Mouse (Mus musculus) brain, adult 2 months (tissue): Measurements from ENCODE around the gene Ric8b.

Experiments used
- DNase-seq: peaks from one replicate; pipeline ENCODE4 v3.0.0; 2011; ENCODE audit warnings: low read depth, low spot score

Ric8b gene

DNA sequence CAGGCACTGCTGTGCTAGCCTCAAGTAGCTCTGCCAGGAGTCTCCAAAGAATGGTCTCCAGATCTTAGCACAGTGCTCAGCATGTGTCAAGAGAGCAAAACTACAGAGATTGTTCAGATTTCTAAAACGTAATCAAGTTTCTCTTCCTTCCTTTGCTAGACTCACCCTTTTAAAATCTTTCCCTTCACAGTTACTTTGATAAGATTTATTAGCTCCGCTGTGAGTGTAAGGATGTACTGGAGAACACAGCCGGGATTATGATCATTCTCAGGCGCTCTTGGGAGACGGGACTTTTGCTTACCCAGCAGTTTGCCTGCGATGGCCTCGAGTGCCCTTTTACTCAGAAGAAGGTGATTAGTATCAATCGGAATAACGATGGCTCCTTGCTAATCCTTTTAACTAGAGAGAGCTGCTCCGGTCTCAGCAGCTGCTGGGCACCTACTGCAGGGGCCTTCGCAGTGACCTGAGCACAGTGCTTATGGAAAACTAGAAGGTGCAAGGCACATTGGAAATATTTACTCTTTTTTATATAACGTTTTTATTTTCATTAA, 43.0 kb downstream of the Ric8b start:
- DNase-seq: no peak

DNA sequence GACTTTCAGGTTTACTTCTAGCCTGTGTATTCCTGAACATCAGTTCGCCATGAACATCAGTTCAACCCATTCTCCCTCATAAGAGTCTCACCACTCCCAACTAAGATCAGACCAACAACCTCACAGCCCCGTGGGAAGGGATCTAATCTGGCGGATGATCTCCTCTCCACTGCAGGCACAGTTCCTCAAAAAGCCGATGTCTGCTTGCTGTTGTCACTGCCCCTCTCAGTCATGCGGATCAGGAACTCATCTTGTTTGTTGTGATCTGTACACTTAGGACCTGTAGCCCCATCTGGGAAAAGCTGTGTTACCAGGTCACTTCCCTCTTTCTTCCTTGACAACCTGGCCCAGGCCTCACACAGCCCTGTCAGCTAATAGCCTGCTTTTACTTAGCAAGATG, 45.7 kb downstream of the Ric8b start:
- no peak for DNase-seq

DNA sequence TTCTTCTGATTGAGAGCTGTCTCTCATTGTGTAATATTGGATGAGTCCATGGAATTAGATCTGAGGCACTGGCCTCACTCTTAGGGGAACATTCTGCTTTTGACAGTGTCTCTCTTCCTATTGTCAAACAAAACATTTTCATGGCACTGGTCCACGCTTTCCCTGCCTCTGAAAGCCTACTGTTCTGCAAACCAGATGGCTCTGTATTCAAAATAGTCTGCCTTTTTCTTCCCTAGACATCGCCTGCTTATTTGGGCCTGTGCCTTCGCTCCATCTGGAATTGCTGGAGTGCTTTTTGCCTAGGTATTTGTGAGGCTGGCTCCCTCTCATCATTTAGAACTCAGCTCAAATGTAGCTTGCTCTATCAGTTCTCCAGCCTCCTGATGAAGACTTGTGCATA, 46.3 kb downstream of the Ric8b start:
- DNase-seq: peak; percentile 98

DNA sequence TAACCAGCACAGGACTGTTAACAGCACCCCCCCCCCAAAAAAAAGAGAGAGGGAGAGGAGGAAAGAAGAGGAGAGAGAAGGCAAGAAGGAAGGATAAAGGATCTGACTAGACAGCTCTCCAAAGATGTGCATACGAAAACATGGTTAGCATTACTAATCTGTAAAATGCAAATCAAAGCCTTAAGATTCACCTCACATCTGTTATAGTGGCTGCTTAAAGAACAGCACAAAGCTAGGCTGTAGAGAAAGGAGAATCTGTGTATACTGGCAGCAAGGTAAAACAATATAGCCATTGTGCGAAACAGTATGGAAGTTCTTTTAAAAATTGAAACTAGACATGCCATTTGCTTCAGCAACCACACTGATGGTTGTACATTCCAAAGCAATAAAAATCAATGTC, 49.1 kb downstream of the Ric8b start:
- DNase-seq: no peak

DNA sequence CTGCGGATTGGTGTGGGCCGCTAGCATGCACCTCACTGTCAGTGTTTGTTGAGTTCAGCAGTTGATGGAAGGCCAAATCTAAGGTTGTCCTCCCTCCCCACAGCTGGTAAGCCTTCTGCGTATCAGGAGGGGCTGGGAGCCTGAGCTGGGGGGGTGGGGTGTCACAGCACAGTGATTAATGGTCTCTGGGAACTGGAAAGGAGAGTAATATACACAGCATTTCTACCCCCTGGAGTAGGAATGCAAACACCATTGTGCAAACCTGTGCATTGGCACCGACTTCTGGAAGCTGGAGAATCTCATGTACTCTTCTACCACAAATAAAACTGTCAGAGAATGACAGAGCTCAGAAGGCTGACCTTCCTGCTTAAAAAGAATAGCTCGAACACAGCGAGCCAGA, 50.2 kb downstream of the Ric8b start:
- DNase-seq: no peak

DNA sequence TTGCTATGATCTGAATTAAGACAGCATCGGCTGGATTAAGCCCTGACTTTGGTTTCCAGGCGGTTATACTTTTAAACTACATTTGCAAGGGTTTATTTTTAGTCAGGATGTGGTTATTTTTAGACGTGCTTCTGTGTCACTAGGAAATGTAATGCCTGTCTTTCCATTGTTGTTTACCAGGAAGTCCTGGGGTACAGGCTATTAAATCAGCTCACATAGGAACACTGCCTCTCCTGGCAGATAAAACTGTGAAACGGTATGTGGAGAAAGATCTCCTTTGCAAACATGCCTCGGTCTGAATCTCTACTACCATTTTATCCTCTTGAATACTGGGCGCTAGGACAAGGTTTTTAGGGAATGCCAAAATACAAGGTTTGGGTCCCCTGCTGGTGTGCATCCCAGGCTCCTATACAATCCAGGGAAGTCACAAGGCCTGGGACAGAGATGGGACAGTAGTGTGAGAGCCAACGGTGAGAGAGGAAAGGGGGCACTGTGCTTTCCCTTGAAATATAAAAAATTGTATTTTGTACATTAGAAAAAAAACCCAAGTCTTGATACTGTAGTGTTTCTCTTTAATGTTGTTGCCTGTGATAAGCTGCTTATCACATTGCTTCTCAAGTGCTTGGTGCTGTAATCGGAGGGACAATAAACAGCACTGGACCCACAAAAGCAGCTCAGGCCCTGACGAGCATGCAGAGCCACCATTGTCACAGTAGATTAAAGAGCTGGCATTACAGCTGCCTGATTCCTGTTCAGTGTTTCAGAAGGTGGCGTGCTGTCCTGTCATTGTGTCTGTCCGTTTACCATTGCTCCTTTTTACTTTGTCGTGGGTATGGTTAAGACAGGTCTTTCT, 51.7 kb downstream of the Ric8b start:
- DNase-seq: no peak

DNA sequence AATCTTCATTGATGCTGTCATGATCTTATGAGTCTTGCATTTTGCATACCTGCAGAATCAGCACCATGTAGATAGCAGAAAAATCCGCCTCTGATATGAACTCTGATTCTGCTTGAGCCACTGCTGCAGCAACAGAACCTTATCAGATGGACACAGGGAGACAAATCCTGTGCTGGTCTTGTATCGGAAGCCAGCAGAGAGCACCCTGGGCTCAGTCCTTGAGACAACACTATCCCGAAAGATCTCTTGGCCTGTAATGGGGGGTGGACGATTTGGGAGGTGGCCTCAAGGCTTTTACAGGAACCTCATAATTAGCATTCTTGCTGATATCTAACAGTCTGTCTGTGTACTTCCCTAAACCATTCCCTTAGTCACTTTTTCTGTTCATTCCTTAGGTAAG, 57.8 kb downstream of the Ric8b start:
- DNase-seq: no peak

DNA sequence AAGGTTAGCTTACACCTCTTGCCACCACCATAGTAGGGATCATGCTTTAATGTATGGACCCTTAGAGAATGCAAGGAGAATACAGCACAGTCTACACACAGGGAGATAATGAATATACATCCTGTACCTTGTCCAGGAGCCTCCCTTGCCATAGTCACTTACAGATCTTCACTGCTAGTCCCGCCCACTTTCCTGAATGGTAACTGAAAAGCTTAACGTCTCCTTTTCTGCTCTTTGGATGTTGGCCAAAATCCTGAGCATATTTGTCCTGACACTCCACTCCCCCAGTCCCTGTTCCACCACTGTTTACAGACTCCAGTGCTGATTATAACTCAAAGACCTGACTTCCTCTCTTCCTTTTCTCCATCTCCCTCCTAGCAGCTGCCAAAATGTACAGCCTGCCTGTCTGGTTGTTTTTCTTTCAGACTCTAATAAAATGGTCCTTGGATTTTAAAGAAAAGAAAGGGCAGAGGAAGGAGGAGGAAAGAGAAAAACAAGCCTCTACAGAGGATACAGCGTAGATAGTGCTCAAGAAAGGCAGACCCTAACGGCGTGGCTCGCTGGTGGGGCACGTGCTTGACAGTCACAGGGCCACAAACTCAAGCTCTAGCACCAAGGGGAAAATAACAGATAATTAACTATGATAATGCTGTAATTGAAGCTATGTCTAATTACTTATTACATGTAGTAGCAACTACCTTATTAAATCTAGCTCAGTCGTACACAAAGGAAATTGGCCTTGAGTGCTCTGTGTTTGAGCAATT, 59.4 kb downstream of the Ric8b start:
- peak; percentile 50 for DNase-seq

DNA sequence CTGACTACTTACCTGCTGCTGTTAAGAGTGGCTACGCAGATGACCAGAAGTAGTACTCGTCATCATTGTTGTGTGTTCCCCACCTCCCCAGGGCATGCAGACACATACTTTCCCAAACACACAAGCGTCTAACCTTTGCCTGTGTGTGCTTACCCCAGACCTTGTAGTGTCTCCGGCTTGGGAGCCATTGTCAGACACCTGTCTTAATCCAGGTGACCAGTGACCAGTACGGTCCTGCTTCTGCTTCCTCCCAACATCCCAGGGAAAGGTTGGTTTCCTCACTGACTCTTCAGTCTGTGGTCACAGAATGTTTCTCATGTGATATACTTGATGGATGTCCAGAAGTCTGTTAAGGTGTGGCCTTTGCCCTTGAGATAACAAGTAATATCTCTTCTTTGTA, 62.9 kb downstream of the Ric8b start:
- DNase-seq: no peak

DNA sequence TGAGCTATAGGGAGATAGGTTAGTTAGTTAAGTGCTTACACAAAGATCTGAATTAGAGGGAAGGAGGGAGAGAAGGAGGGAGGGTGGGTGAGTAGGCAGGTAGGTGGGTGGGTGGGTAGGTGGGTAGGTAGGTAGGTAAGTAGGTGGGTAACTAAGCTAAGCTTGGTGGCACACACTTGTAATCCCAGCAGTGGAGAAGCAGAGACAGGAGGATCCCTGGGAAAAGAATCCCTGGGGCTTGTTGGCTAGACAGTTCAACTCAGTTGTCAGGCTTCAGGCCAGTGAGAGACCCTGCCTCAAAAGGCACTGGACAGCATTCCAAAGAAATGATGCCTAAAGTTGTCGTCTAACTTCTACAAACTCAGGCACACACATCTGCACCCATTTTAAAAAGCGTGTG, 64.0 kb downstream of the Ric8b start:
- DNase-seq: no peak

DNA sequence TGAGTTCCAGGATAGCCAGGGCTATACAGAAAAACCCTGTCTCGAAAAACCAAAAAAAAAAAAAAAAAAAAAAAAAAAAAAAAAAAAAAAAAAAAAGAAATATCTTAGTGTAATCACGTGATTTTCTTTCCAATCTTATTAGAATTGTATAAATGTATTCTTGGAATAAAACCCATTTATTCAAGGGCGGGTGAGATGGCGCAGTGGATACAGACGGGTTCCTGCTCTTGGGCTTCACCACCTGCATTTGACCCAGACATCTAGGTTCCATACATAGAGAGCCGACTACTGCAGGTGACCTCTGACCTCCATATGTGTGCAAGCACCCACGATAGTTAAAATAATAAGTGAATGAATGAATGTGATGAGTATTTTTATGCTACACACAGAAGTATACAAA, 65.3 kb downstream of the Ric8b start:
- DNase-seq: no peak

DNA sequence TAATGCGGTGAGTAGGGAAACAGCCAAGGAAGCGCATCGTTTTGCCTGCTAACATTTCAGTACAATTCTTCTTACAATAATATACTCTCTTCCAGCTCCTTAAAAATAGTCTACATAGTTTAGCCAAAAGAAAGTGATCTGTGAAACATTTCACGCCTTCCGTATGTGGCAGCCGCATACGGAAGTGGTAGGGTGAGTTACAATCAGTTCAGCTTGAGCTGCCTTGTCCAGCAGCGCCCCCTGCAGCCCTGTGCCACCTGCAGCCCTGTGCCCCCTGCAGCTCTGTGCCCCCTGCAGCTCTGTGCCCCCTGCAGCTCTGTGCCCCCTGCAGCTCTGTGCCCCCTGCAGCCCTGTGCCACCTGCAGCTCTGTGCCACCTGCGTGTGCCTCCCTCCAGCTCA, 68.5 kb downstream of the Ric8b start:
- peak; percentile 74 for DNase-seq

DNA sequence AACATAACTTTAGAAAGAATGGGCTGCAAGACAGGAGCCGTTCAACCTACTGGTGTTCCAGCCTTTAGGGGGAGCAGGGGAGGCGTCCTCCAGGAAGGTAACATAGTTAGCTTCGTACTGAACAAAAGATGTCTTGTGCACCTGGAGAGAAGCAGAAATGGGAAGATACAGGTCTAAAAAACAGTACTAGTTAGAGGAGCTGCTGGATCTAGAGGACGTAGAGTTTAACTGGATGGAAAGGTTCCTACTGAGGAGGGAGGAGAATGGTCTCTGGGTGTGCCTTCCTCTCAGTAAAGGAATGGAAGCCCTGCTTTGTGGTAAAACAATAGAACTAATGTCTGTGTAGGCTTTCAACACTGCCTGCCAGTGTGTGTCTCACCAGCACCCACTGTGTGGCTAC, 70.2 kb downstream of the Ric8b start:
- no peak for DNase-seq

DNA sequence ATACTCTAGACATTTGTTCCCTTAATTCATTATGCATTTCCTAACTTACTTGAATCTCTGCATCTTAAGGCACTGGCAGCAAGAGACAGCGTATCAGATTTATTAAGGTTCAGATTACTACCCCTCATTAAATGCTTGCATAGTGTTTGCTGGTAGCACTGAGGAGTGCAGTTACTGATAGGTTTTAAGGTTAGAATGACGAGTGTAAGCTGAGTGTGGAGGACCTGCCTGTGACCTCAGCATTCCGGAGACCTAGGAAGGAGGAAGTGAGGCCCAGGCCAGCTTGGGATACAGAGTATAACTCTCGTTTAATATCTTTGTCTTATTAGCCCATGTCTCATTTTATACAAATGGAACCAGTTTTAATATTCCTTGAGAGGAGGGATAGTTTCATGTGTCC, 71.2 kb downstream of the Ric8b start:
- DNase-seq: no peak

DNA sequence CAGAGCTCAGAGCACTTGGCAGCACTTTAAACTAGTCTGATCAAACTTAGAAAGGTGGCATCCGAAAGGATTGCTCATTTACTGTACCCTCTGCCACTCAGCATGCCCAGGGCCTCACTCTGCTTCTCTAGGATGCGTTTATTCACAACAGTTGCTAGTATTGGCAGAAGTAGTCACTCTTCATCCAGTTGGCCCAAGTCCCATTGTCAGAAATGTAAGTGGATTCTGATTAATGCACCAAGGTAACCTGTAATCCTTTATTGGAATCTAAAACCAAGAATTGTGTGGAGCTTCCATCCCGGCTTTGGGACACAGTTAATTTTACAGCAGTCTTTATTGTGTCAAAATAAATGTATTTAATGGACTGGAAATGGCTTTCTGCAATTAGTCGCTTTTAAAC, 76.9 kb downstream of the Ric8b start:
- DNase-seq: peak; percentile 37

DNA sequence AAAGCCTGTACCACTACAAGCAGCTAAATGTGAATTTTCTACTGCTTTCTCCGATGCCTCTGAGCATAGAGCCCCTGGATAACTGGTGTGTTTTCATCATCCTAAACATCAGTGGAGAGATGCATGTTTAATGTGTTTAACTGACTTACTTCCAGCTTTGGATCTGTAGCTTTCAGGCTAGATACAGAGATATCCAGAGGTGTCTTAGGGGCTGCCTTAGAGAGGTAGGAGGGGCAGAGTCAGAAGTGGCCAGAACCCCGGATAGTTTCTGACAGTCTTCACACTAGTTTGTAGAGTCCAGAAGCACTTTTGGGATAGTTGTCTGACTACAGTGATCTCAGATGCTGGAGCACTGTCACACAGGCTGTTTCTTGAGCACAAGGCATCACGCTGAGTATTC, 77.6 kb downstream of the Ric8b start:
- no peak for DNase-seq

DNA sequence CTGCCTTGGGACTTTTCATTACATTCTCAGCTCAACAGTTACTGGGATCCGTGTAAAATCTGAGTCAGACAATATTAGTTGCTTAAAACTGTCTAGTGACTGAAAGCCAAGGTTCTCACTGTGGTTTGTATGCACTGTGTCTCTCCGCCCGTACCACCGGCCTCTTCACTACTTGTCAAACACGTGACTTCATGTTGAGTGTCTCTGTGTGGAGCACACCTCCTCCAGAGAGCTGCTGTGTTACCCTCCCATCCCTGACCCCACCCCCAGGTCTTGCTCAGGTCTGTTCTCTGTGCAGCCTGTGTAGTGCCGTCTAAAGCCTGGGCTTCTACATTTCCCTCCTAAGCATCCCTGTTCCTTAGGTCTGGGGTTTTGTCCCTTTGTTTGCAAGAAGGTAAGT, 79.0 kb downstream of the Ric8b start:
- no peak for DNase-seq

DNA sequence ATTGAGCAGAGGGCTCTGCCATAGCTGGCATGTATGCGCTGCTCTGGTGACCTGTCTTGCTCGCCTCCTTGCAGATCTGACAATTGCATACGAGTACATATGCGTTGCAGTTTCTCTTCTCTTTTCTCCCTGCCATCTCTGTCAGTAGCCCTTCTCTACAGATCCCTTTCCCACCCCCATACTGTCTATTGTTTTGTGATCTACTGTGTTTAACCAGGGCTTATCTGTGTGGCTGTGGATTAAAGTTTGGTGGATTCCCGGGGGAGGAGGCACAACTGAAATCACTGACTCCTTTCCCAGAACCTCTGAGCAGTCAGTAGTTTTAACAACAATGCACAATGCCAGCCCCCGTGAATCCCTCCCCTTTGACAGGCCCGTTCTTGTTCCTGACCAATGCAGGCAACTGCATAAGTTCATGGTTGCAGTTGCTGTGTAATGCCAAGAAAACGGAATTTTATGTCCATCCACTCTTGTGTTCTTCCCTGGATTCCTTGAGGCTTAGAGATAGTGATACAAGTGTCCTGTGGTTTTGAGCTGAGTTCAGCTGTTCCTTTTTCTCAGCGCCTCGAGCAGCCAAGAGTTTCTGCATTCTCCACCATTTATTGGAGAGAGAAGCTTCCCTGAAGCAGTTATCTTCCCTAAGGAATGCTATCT, 80.3 kb downstream of the Ric8b start:
- no peak for DNase-seq

DNA sequence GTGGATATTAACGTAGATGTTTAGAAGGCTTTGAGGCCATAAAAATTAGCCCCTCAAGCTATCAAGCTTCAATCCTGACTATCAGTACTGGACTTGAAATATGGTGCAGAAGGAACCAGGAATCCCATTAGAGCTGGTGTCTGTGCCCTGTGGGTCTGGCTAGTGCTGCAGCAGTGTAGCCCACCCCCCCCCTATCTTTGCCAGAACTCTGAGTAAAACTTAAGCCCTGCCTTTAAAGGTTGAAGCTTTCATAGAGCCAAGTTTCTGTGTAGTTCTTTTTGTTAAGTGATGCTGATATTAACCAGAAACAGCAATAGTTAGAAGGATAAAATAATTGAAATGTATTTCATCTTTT, 80.8 kb downstream of the Ric8b start:
- no peak for DNase-seq

DNA sequence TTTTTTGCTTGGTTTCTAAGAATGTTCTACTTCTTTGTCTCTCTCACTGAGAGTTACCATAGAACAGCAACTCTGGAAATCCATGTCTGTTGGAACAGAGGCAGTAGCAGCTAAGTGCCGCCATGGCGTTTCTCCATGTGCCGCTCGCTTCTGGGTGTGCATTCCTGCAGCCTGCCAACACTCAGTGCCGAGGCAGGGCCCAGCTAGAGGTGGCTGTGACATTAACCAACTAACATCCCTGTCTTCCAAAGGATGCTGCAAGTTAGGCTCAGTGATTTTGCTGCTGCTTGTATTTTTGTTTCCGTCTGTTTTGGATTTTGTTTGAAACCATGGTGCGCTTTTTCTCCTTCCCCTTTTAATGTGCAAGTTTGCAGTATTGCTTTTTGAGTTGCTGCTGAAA, 84.5 kb downstream of the Ric8b start:
- DNase-seq: no peak

DNA sequence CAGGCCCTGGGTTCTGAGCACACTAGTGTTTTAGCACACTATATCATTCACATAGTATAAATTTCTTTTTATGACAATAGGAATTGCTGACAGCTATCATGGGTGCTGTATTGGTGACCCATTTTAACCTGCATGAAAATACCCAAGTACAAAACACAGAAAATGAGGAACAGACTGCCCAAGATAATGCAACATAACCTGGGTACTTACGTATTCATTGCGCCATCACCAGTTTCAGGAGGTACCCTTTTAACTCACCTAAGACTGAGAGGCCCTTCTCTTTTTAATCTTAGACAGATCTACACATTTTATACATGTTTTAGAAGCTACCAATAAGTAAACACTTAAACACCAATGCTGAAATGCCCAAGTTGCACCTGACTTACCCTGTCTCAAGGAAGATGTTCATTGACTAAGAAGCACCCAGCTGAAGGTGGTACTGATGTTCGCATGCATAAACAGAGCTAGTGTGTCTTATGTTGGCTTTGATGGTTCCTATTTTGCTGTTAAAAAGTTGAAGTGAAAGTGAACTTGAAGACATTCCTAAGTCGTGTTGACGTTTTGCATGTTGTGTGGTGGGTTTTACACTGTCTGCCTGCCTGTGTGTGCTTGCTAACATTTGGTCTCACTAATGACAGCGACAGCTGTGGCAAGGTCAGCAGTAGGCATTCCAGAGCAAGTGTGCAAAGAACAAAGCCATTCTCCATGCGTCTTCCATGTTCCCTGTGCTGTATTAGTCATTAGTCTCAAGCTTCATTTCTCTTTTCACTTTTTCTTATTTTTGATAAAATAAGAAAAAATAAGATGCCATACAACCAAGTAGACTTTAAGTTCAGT, 86.0 kb downstream of the Ric8b start:
- DNase-seq: no peak
